Mouse (Mus musculus): ENCODE results near the gene Frmpd3. TPM values are rescaled to one million over a fixed set of nuclear protein-coding genes. Genes with fewer than 3 reads are reported as not detected.

Frmpd3 gene
- polyA plus RNA-seq, 1 experiment from 2014 or later, result 0.23 TPM

GRCm38 (mm10) chrX:140406501-140406900 is 64.4 kb downstream of the Frmpd3 start:
- Histone ChIP-seq H3K4me1 (replicated peaks) (no peaks in the 10 kb centered on the region), H3K9me3 (no peaks in the 10 kb centered on the region), H3K4me2 (no peak overlapping the region), H3K36me3 (no peaks in the 10 kb centered on the region), H3K4me3 (replicated peaks) (no peak overlapping the region), H3K27ac (no peak overlapping the region), H3K9ac (replicated peaks) (no peak overlapping the region), H3K27me3 (peaks cover 59% of the 10 kb centered on the region)
- ATAC-seq (ENCODE audit: insufficient number of reproducible peaks, insufficient read depth, low FRiP score, low TSS enrichment, low read depth), result no peak

- no peak for ATAC-seq (ENCODE audit: insufficient number of reproducible peaks, insufficient read depth, low FRiP score, low TSS enrichment, low read depth)
- H3K36me3 ChIP-seq, result no peaks in the 10 kb centered on the region
- WGBS, result 74% methylated on average over 5 of the region's 5 CpGs
- H3K4me1 ChIP-seq (replicated peaks), result no peaks in the 10 kb centered on the region
- H3K9me3 ChIP-seq, result no peaks in the 10 kb centered on the region
- H3K4me3 ChIP-seq (replicated peaks), result no peak overlapping the region
- no peak overlapping the region for H3K4me2 ChIP-seq
- H3K9ac ChIP-seq (replicated peaks), result no peak overlapping the region
- H3K27me3 ChIP-seq, result peaks cover 55% of the 10 kb centered on the region
- H3K27ac ChIP-seq, result no peak overlapping the region
Measured at GRCm38 (mm10) chrX:140407593-140407992, 65.5 kb downstream of the Frmpd3 start.

GRCm38 (mm10) chrX:140418467-140418866 is 76.4 kb downstream of the Frmpd3 start:
- H3K4me2 ChIP-seq, result no peak overlapping the region
- H3K27ac ChIP-seq, result no peak overlapping the region
- no peaks in the 10 kb centered on the region for H3K4me1 ChIP-seq (replicated peaks)
- no peaks in the 10 kb centered on the region for H3K9me3 ChIP-seq
- 83% methylated on average over 4 of the region's 4 CpGs for WGBS
- no peak for ATAC-seq (ENCODE audit: insufficient number of reproducible peaks, insufficient read depth, low FRiP score, low TSS enrichment, low read depth)
- no peaks in the 10 kb centered on the region for H3K36me3 ChIP-seq
- H3K9ac ChIP-seq (replicated peaks), result no peak overlapping the region
- peaks cover 50% of the 10 kb centered on the region for H3K27me3 ChIP-seq
- no peak overlapping the region for H3K4me3 ChIP-seq (replicated peaks)

GRCm38 (mm10) chrX:140427124-140427523 is 85.1 kb downstream of the Frmpd3 start:
- Histone ChIP-seq H3K9ac (replicated peaks) (no peak overlapping the region), H3K4me1 (replicated peaks) (no peaks in the 10 kb centered on the region), H3K4me2 (no peak overlapping the region), H3K27me3 (peaks cover 21% of the 10 kb centered on the region), H3K27ac (no peak overlapping the region), H3K4me3 (replicated peaks) (no peak overlapping the region), H3K9me3 (no peaks in the 10 kb centered on the region), H3K36me3 (no peaks in the 10 kb centered on the region)
- 79% methylated on average over 4 of the region's 4 CpGs for WGBS
- ATAC-seq (ENCODE audit: insufficient number of reproducible peaks, insufficient read depth, low FRiP score, low TSS enrichment, low read depth), result no peak

- H3K9ac ChIP-seq (replicated peaks), result no peak overlapping the region
- no peak overlapping the region for H3K4me2 ChIP-seq
- H3K4me3 ChIP-seq (replicated peaks), result no peak overlapping the region
- 72% methylated on average over 8 of the region's 8 CpGs for WGBS
- no peak overlapping the region for H3K27ac ChIP-seq
- H3K36me3 ChIP-seq, result no peaks in the 10 kb centered on the region
- ATAC-seq (ENCODE audit: insufficient number of reproducible peaks, insufficient read depth, low FRiP score, low TSS enrichment, low read depth), result no peak
- H3K27me3 ChIP-seq, result peaks cover 31% of the 10 kb centered on the region
- no peaks in the 10 kb centered on the region for H3K9me3 ChIP-seq
- H3K4me1 ChIP-seq (replicated peaks), result no peaks in the 10 kb centered on the region
Measured at GRCm38 (mm10) chrX:140428252-140428651, 86.2 kb downstream of the Frmpd3 start.

GRCm38 (mm10) chrX:140429985-140430384 is 87.9 kb downstream of the Frmpd3 start:
- Histone ChIP-seq H3K9me3 (no peaks in the 10 kb centered on the region), H3K27ac (no peak overlapping the region), H3K4me2 (no peak overlapping the region), H3K27me3 (peaks cover 41% of the 10 kb centered on the region), H3K4me3 (replicated peaks) (no peak overlapping the region), H3K9ac (replicated peaks) (no peak overlapping the region), H3K4me1 (replicated peaks) (no peaks in the 10 kb centered on the region), H3K36me3 (no peaks in the 10 kb centered on the region)
- WGBS, result 78% methylated on average over 5 of the region's 5 CpGs
- no peak for ATAC-seq (ENCODE audit: insufficient number of reproducible peaks, insufficient read depth, low FRiP score, low TSS enrichment, low read depth)

GRCm38 (mm10) chrX:140430506-140430905 is 88.4 kb downstream of the Frmpd3 start:
- H3K4me1 ChIP-seq (replicated peaks), result no peaks in the 10 kb centered on the region
- no peak overlapping the region for H3K4me2 ChIP-seq
- peaks cover 43% of the 10 kb centered on the region for H3K27me3 ChIP-seq
- no peaks in the 10 kb centered on the region for H3K36me3 ChIP-seq
- WGBS, result 81% methylated on average over 12 of the region's 12 CpGs
- no peak overlapping the region for H3K4me3 ChIP-seq (replicated peaks)
- H3K27ac ChIP-seq, result no peak overlapping the region
- H3K9me3 ChIP-seq, result no peaks in the 10 kb centered on the region
- ATAC-seq (ENCODE audit: insufficient number of reproducible peaks, insufficient read depth, low FRiP score, low TSS enrichment, low read depth), result no peak
- no peak overlapping the region for H3K9ac ChIP-seq (replicated peaks)

GRCm38 (mm10) chrX:140431981-140432380 is 89.9 kb downstream of the Frmpd3 start:
- H3K27me3 ChIP-seq, result peaks cover 52% of the 10 kb centered on the region

GRCm38 (mm10) chrX:140432786-140433185 is 90.7 kb downstream of the Frmpd3 start:
- no peaks in the 10 kb centered on the region for H3K36me3 ChIP-seq
- 88% methylated on average over 11 of the region's 11 CpGs for WGBS
- no peak for ATAC-seq (ENCODE audit: insufficient number of reproducible peaks, insufficient read depth, low FRiP score, low TSS enrichment, low read depth)
- H3K4me2 ChIP-seq, result no peak overlapping the region
- peaks cover 50% of the 10 kb centered on the region for H3K27me3 ChIP-seq
- H3K9ac ChIP-seq (replicated peaks), result no peak overlapping the region
- no peak overlapping the region for H3K4me3 ChIP-seq (replicated peaks)
- no peaks in the 10 kb centered on the region for H3K4me1 ChIP-seq (replicated peaks)
- H3K27ac ChIP-seq, result no peak overlapping the region
- H3K9me3 ChIP-seq, result no peaks in the 10 kb centered on the region

More at GRCm38 (mm10) chrX:140431981-140432380, 89.9 kb downstream of the Frmpd3 start:
- Histone ChIP-seq H3K4me1 (replicated peaks) (no peaks in the 10 kb centered on the region), H3K4me2 (no peak overlapping the region), H3K27ac (no peak overlapping the region), H3K9me3 (no peaks in the 10 kb centered on the region), H3K36me3 (no peaks in the 10 kb centered on the region), H3K9ac (replicated peaks) (no peak overlapping the region), H3K4me3 (replicated peaks) (no peak overlapping the region)
- 80% methylated on average over 15 of the region's 15 CpGs for WGBS
- ATAC-seq (ENCODE audit: insufficient number of reproducible peaks, insufficient read depth, low FRiP score, low TSS enrichment, low read depth), result no peak

- no peaks in the 10 kb centered on the region for H3K36me3 ChIP-seq
- peaks cover 61% of the 10 kb centered on the region for H3K27me3 ChIP-seq
- H3K9me3 ChIP-seq, result no peaks in the 10 kb centered on the region
- H3K27ac ChIP-seq, result no peak overlapping the region
- H3K9ac ChIP-seq (replicated peaks), result no peak overlapping the region
- H3K4me3 ChIP-seq (replicated peaks), result no peak overlapping the region
- H3K4me2 ChIP-seq, result no peak overlapping the region
- H3K4me1 ChIP-seq (replicated peaks), result no peaks in the 10 kb centered on the region
- no peak for ATAC-seq (ENCODE audit: insufficient number of reproducible peaks, insufficient read depth, low FRiP score, low TSS enrichment, low read depth)
Measured at GRCm38 (mm10) chrX:140437906-140438305, 95.8 kb downstream of the Frmpd3 start.

- no peaks in the 10 kb centered on the region for H3K36me3 ChIP-seq
- H3K27ac ChIP-seq, result no peak overlapping the region
- H3K4me1 ChIP-seq (replicated peaks), result no peaks in the 10 kb centered on the region
- no peak overlapping the region for H3K4me2 ChIP-seq
- ATAC-seq (ENCODE audit: insufficient number of reproducible peaks, insufficient read depth, low FRiP score, low TSS enrichment, low read depth), result no peak
- no peak overlapping the region for H3K9ac ChIP-seq (replicated peaks)
- H3K9me3 ChIP-seq, result no peaks in the 10 kb centered on the region
- H3K4me3 ChIP-seq (replicated peaks), result no peak overlapping the region
- H3K27me3 ChIP-seq, result peaks cover 48% of the 10 kb centered on the region
- WGBS, result 85% methylated on average over 13 of the region's 13 CpGs
Measured at GRCm38 (mm10) chrX:140445551-140445950, 103.5 kb downstream of the Frmpd3 start.

GRCm38 (mm10) chrX:140450071-140450470 is 108.0 kb downstream of the Frmpd3 start:
- H3K4me2 ChIP-seq, result no peak overlapping the region
- H3K4me1 ChIP-seq (replicated peaks), result no peaks in the 10 kb centered on the region
- ATAC-seq (ENCODE audit: insufficient number of reproducible peaks, insufficient read depth, low FRiP score, low TSS enrichment, low read depth), result no peak
- WGBS, result 70% methylated on average over 3 of the region's 3 CpGs
- H3K27me3 ChIP-seq, result peaks cover 36% of the 10 kb centered on the region
- no peak overlapping the region for H3K27ac ChIP-seq
- H3K9ac ChIP-seq (replicated peaks), result no peak overlapping the region
- no peaks in the 10 kb centered on the region for H3K36me3 ChIP-seq
- no peak overlapping the region for H3K4me3 ChIP-seq (replicated peaks)
- no peaks in the 10 kb centered on the region for H3K9me3 ChIP-seq

Data from limb, embryonic 12.5 days (tissue).